Mouse (Mus musculus): ENCODE measurements around the gene Fam13c.

DNA sequence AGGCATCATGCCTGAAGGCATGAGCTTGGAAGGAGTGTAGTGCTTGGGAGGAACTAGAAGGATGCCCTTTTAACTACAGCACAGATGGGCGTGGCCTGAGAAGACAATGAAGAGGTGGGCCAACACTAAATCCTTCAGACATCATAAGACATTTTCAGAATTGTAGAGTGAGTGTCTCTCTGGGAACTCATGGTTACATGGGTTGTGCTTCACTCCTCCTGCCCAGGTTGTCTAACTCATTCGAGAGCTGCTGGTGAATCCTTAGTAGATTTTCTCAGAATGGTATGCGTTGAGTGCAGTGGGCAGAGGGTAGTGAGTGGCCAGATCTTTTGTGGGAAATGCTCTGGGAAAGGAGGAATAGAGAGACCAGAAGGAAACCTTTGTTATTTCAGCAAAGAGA, 53.6 kb downstream of the Fam13c start:
- TF ChIP-seq EP300 (IDR thresholded peaks at IDR 0.05; ENCODE audit: insufficient read depth, low read depth, low read length): no peak
- no peak for TF ChIP-seq CTCF (IDR thresholded peaks at IDR 0.05; ENCODE audit: low read depth, low read length)

All from ES-Bruce4 (cell line).